Comparison of ENCODE assay signal across 8 mouse cellular contexts in the genomic region with DNA sequence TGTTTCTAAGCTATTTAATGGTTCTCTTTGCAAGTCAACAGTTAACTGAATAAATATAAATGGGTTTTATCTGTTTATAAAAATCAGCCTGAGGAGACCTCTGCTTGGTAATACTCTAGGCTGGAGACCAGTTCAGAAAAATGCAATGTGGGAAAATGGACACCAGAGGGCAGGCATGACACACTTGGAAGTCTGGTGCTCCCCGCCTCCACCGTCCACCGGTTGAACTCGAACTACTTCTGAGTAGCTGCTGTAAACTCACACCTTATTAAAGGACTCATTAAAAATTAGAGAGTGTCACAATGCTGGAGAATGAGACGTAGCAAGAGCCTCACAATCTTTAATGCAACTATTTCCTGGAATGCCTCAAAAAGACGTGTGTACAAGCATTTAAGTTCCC. TPM values are rescaled to one million over a fixed set of nuclear protein-coding genes. Genes with fewer than 3 reads are reported as not detected.
A peak's percentile ranks its signal among the peaks of the same experiment; 100 is the strongest.
DNase-seq lines count a peak whose midpoint lies in the region; ATAC-seq and TF ChIP-seq lines count a peak whose summit lies in the region.

No protein-coding gene starts in this region.

- ATAC-seq in megakaryocyte progenitor cell, adult 5-6 weeks (replicated peaks; ENCODE audit: poor library complexity): peak; percentile 99

- 11% methylated on average over 6 of the region's 6 CpGs for WGBS in cerebellum, adult 2 months

- no peak for TF ChIP-seq POLR2A in cerebellum, adult 2 months (IDR thresholded peaks at IDR 0.05; ENCODE audit: borderline replicate concordance, insufficient read depth, low read length)

- no peaks in the 10 kb centered on the region for H3K27me3 ChIP-seq in cerebellum, adult 2 months (ENCODE audit: control insufficient read depth, insufficient read depth, low read length)

- H3K27ac ChIP-seq in cerebellum, adult 2 months (ENCODE audit: insufficient read depth, low read length): no peak overlapping the region

- H3K4me3 ChIP-seq in cerebellum, adult 2 months (replicated peaks; ENCODE audit: insufficient read depth, low read depth, low read length): no peak overlapping the region

- H3K4me1 ChIP-seq in cerebellum, adult 2 months (ENCODE audit: control insufficient read depth, insufficient read depth, low read length): no peaks in the 10 kb centered on the region

- peak; percentile 69 for DNase-seq in R1 (ENCODE audit: low read depth, low spot score)
- peak; percentile 42 to 52 for DNase-seq in cerebellum, adult 2 months
- DNase-seq in frontal cortex, adult 2 months (ENCODE audit: extremely low spot score in 1 of 2, low spot score in 1 of 2): peak; percentile 49 to 89
- DNase-seq in hindlimb bud, embryonic 11.5 days (ENCODE audit: extremely low spot score, low read depth, low spot score): peak; percentile 64
- DNase-seq in left cerebral cortex, adult 11 months (ENCODE audit: low spot score): peak; percentile 43
- peak; percentile 75 to 86 for DNase-seq in right cerebral cortex, postnatal 10 days (ENCODE audit: low spot score in 2 of 2)
- peak; percentile 60 for DNase-seq in yolk sac, embryonic 10.5 days (ENCODE audit: low spot score)

- TF ChIP-seq CTCF in cerebellum, adult 2 months (IDR thresholded peaks at IDR 0.05; ENCODE audit: borderline replicate concordance, insufficient read depth, low read depth, low read length): peak; percentile 78

RNA-seq across cellular contexts. Expression of a gene that starts 27.5 kb away (rescaled TPM):
- 8.4 and 9.3 TPM in 2 replicates for polyA plus RNA-seq in cerebellum, adult 2 months (2012; rRNA removed)
- polyA plus RNA-seq in frontal cortex, adult 2 months (2012; rRNA removed): 8.8 and 9.5 TPM in 2 replicates
- total RNA-seq in megakaryocyte progenitor cell, adult 5-6 weeks (2015): 31.4 and 38.5 TPM in 2 replicates
- total RNA-seq in megakaryocyte progenitor cell, adult 5-6 weeks (2017): 74.3 and 80.6 TPM in 2 replicates
